Mouse (Mus musculus) liver, embryonic 15.5 days (tissue): ENCODE measurements around the gene Tmem184b. TPM values are rescaled to one million over a fixed set of nuclear protein-coding genes. Genes with fewer than 3 reads are reported as not detected.

ENCODE experiments used
- ATAC-seq: fragments of 200-750 bp; cut with Nextera tagmentation; 2 replicates; pipeline ENCODE4 v1.8.0; 2017; ENCODE audit warnings: moderate number of reproducible peaks, mild to moderate bottlenecking, moderate library complexity; ENCODE audit not compliant: insufficient read depth
- H3K27ac ChIP-seq: fragments of 300-500 bp; sonication (generic); replicated peaks from 2 replicates; pipeline ENCODE4 v1.5.1; 2015; ENCODE audit warnings: mild to moderate bottlenecking, inconsistent platforms
- H3K27me3 ChIP-seq: fragments of 300-500 bp; sonication (generic); 2 replicates; pipeline ENCODE4 v1.6.1; 2015; ENCODE audit warnings: mild to moderate bottlenecking, inconsistent platforms
- H3K36me3 ChIP-seq: fragments of 300-500 bp; sonication (generic); replicated peaks from 2 replicates; pipeline ENCODE4 v1.6.1; 2015; ENCODE audit warnings: moderate library complexity, mild to moderate bottlenecking, inconsistent platforms
- H3K4me1 ChIP-seq: fragments of 300-500 bp; sonication (generic); replicated peaks from 2 replicates; pipeline ENCODE4 v1.6.1; 2015; ENCODE audit warnings: inconsistent platforms
- H3K4me2 ChIP-seq: fragments of 300-500 bp; sonication (generic); 2 replicates; pipeline ENCODE4 v1.6.1; 2015; ENCODE audit warnings: moderate library complexity, mild to moderate bottlenecking, inconsistent platforms
- H3K4me3 ChIP-seq: fragments of 300-500 bp; sonication (generic); replicated peaks from 2 replicates; pipeline ENCODE4 v1.5.1; 2015; ENCODE audit warnings: mild to moderate bottlenecking, inconsistent platforms
- H3K9ac ChIP-seq: fragments of 300-500 bp; sonication (generic); 2 replicates; pipeline ENCODE4 v1.6.1; 2015; ENCODE audit warnings: moderate library complexity, mild to moderate bottlenecking, inconsistent platforms
- H3K9me3 ChIP-seq: fragments of 300-500 bp; sonication (generic); replicated peaks from 2 replicates; pipeline ENCODE4 v1.6.1; 2016; ENCODE audit warnings: inconsistent platforms
- WGBS: fragments of 180-500 bp; shearing (Covaris S2); methylation state at CpG from one replicate; pipeline ENCODE4 v1.1.7; 2015; ENCODE audit warnings: mixed read lengths; ENCODE audit not compliant: insufficient replicate concordance; 5-methylcytosine and 5-hydroxymethylcytosine counted together
- polyA plus RNA-seq: library from polyadenylated mRNA; unstranded; fragments of >200 nt; fragmentation: Nextera tagmentation; extraction: Ambion mirVana; gene quantifications from 2 replicates; pipeline ENCODE4 v1.2.1, GENCODE M21; 2015

The Tmem184b gene
- polyA plus RNA-seq, 1 experiment from 2014 or later: 11.7 TPM

DNA sequence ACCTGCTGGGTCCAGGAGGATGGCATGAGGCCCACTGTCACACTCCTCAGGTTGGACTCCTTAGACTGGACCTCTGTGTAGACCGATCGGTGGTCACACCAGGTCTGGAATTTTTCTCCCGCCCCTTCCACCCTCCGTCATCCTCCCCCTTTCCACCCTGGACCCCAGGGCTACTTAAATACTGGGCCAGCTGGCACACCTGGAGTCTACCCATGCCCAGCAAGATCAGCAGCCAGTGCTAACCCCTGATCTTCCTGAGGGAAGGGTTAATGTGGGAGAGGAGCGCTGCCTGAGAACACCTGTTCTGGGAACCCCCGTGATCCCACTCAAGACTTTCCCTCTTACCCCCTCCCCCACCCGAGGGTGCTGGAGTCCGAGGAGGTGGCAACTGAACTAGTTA, 54.7 kb downstream of the Tmem184b start:
- peak overlapping the region; percentile 76 for H3K9ac ChIP-seq
- no peak for ATAC-seq
- H3K27me3 ChIP-seq: peaks cover 49% of the 10 kb centered on the region
- H3K4me3 ChIP-seq: peak overlapping the region; percentile 73
- no peaks in the 10 kb centered on the region for H3K36me3 ChIP-seq
- WGBS: 54% methylated on average over 8 of the region's 8 CpGs
- H3K4me2 ChIP-seq: peak overlapping the region; percentile 95
- H3K27ac ChIP-seq: peak overlapping the region; percentile 93
- peaks cover 55% of the 10 kb centered on the region for H3K4me1 ChIP-seq
- H3K9me3 ChIP-seq: no peaks in the 10 kb centered on the region

DNA sequence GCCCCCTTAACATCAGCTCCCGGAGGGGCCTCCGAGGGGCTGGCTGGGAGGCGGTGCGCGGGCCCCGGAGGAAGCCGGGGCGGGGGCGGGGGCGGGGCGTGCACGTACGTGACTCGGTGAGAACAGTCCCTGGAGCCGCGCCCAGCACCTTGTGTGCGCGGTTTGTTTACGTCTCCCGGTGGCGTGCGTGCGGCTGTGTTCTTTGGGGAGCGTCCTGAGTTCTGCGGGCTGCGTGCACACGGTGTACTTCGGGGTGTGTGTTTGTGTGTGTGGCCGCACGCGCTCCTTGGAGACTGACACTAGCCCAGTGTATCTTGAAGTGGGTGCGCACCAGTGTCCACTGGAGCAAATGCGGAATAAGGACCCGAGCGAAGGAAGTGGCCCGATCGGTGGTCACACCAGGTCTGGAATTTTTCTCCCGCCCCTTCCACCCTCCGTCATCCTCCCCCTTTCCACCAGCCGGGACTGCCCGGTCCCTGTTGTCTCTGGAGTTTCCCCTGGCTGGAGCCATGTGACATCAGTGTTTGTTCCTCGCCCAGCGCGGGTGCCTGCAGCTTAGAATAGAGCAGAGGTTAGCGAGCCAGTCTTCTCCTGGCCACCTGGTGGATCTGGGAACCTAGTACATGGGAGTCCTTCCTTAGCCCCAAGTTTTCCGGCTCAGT, 55.4 kb downstream of the Tmem184b start:
- Histone ChIP-seq H3K9ac (peak overlapping the region; percentile 76), H3K27me3 (peaks cover 49% of the 10 kb centered on the region), H3K36me3 (no peaks in the 10 kb centered on the region), H3K4me2 (peak overlapping the region; percentile 95), H3K4me3 (peak overlapping the region; percentile 73), H3K4me1 (peaks cover 56% of the 10 kb centered on the region), H3K9me3 (no peaks in the 10 kb centered on the region), H3K27ac (peak overlapping the region; percentile 93)
- WGBS: 1% methylated on average over 46 of the region's 46 CpGs
- ATAC-seq: peak; percentile 88

DNA sequence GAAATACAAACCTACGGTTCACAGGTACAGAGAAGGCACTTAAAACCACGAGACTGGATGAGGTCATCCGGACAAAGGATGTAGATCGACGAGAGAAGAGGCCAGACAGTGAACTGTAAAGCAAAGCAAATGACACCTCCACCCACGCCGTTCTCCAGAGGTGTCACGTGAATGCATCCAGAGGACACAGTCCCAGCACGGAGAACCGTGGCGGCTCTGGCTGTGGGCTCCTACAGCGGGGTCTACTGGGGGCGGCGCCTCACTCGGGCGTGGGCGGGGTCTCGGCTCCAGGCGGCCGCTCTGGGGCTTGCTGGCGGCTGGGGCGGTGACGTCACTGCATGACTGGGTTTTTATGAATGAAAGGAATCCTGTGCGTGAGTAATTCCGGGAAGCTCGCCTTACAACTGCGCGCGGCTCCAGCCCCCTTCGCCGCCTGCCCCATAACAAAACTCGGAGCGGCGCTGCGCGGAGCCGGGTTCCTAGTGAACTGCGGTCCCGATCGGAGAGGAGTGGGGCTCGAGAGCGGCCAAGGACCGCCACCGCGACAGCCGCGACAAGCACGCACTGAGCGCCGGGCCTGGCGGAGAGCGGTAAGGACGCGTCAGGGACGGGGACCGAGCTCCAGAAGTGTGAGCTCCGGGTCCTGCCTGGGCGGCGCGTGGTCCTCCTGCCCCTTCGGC, 56.1 kb downstream of the Tmem184b start:
- Histone ChIP-seq H3K27me3 (peaks cover 49% of the 10 kb centered on the region), H3K9me3 (no peaks in the 10 kb centered on the region), H3K36me3 (no peaks in the 10 kb centered on the region)

DNA sequence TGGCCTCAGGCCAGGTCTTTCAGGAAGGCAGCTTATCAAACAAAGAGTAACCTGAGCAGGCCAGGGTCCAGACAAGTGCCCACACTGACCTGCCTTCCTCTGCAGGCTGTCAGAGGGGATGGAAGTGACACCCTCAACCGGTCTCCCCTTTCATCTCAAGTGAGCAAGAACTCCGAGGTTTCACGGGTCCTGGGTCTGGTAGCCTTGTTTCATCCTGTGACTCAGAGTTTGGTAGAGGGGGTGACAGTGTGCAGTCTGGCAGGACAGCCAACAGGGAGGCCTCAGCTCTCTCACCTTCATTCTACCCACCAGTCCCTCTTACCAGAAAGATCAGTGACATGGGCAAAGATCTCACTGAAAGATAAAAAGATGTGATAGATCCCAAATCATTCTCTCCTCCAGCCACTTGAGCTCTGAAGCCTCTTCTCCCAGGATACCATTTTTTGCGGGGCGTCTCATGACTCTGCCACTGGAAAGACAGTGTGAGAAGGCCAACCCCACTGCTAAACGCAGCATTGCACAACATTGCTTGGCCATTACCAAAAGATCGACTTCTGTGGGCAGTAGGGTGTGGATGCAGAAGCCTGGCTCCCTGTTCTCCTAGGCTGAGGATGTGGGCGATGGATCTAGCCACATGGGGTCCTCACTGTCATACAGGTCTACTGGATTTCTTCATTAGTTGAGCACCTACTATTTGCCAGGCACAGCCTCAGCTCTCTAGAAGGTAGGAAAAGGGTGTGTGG, 57.1 kb downstream of the Tmem184b start, which contains the start of gene Maff:
Gene Maff (plus strand): TSS at position 571 of the 743 bp plus-strand sequence.
- Histone ChIP-seq H3K27me3 (peaks cover 46% of the 10 kb centered on the region), H3K4me1 (peaks cover 45% of the 10 kb centered on the region), H3K4me2 (peak within 1 kb of the TSS; percentile 95), H3K36me3 (no peaks in the 10 kb centered on the region), H3K9me3 (no peaks in the 10 kb centered on the region), H3K4me3 (peak within 1 kb of the TSS; percentile 73), H3K9ac (peak within 1 kb of the TSS; percentile 76), H3K27ac (peak within 1 kb of the TSS; percentile 93)
- no peak for ATAC-seq
- 36% methylated on average over 8 of the region's 8 CpGs for WGBS

More for the DNA sequence above, 56.1 kb downstream of the Tmem184b start:
- ATAC-seq: peak; percentile 72
- WGBS: under 1% methylated on average over 57 of the region's 61 CpGs
- Histone ChIP-seq H3K4me1 (peaks cover 56% of the 10 kb centered on the region), H3K4me3 (peak overlapping the region; percentile 73), H3K4me2 (peak overlapping the region; percentile 95), H3K9ac (peak overlapping the region; percentile 76), H3K27ac (peak overlapping the region; percentile 93)

DNA sequence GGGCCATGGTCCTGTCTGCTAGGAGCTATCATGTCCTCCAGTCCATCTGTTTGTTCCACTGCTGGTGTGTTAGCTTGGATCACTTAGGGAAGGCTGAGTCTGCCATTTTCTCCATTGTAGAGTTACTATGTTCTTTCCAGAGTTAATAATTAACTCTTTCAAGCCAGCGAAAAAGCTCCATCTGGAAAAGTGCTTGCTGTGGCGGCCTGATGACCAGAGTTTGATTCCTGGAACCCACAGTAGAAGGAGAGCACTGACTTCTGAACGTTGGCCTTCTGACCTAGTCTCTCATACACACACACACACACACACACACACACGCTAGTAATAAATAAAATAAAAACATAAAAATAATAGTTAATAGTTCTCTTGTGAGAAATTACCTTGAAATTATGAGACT, 58.7 kb downstream of the Tmem184b start:
- no peak for ATAC-seq
- Histone ChIP-seq H3K4me1 (peaks cover 39% of the 10 kb centered on the region), H3K9me3 (no peaks in the 10 kb centered on the region), H3K27ac (no peak overlapping the region; the same call in 1 of the 2 replicates), H3K36me3 (no peaks in the 10 kb centered on the region), H3K4me2 (no peak overlapping the region), H3K9ac (no peak overlapping the region), H3K4me3 (no peak overlapping the region), H3K27me3 (peaks cover 38% of the 10 kb centered on the region)
- WGBS: 50% methylated on average over 4 of the region's 4 CpGs

DNA sequence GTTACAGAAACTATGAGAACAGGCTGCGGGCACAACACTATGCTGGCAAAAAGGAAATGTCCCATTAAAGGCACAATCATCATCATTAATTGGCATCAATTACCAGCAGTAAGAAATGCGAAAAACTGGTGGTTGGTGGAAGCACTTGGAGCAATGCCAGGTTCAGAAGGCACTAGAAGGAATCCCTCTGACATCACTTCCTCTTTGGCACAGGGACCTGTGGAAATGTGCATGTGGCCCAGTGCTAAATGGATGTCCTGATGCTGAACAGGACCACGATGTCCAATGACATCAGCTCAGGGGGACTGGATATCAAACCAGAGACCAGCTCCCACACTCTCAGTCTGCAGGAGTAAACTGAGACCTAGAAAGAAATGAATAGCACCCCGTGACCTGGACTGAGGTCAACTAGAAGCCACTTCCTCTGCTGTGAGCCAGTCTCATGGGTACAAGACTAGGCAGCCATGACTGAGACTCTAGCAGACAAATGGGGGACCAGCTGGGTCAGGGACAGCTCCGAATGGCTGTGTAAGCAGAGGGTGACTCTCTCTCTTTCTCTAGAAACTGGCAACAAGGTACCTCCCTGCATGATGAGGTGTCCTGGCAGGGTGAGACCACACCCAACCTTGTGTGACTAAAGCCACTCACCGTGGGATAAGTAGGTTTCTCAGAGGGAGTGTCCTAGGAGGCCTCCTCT, 60.6 kb downstream of the Tmem184b start:
- no peak overlapping the region for H3K9ac ChIP-seq
- ATAC-seq: no peak
- 54% methylated on average over 6 of the region's 6 CpGs for WGBS
- H3K4me1 ChIP-seq: peaks cover 22% of the 10 kb centered on the region
- peaks cover 20% of the 10 kb centered on the region for H3K27me3 ChIP-seq
- no peak overlapping the region for H3K4me2 ChIP-seq
- no peaks in the 10 kb centered on the region for H3K36me3 ChIP-seq
- H3K9me3 ChIP-seq: no peaks in the 10 kb centered on the region
- no peak overlapping the region for H3K27ac ChIP-seq
- H3K4me3 ChIP-seq: no peak overlapping the region

DNA sequence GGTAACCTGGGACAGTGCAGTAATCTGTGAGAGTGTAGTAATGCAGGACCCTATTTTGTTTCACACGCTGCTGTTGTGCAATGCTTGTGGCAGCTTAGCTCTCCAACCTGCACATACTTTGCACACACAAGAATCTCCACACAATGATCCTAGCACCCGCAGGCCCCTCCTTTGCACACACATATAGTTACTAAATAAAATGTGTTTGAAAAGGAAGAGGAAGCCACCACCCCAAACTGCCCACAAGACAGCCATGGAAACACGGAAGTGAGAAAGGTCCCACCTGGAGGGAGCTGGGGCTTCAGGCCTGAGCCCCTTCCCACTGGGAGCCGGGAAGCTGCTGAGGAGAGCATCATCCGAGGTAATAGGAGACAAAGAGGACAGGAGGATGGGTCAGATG, 64.4 kb downstream of the Tmem184b start:
- peaks cover 21% of the 10 kb centered on the region for H3K4me1 ChIP-seq
- no peaks in the 10 kb centered on the region for H3K36me3 ChIP-seq
- 48% methylated on average over 5 of the region's 5 CpGs for WGBS
- no peak for ATAC-seq
- H3K9me3 ChIP-seq: no peaks in the 10 kb centered on the region
- H3K4me3 ChIP-seq: no peak overlapping the region
- no peaks in the 10 kb centered on the region; the same call in 1 of the 2 replicates for H3K27me3 ChIP-seq
- H3K27ac ChIP-seq: no peak overlapping the region
- H3K4me2 ChIP-seq: no peak overlapping the region
- H3K9ac ChIP-seq: no peak overlapping the region

DNA sequence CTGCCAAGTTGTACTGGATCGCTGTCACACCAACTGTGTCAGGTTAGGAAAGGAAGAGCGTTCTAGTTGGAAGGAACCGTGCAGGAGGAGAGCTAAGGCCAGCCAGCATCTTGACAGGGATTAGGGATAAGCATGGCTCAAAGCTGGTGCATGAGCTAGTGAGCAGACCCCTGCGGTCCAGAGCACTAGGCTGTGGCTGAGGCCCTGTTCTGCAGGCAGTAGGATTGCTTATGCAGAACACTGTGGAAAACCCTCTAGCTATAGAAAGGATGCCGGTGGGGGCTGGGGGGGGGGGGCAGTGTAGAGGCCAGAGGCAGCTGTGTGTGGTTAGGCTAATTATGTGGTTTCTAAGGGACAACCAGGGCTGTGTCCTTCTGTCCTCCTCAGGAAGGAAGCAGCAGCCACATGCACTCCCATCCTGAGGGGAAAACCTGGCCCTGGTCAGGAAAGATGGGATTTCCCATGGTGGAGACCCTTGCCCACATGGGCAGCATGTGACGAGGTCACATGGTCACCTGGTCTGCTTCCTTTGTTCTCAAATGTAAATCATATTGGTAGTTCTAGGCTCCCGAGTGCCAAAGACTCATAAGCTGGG, 68.2 kb downstream of the Tmem184b start:
- Histone ChIP-seq H3K36me3 (no peaks in the 10 kb centered on the region), H3K27me3 (no peaks in the 10 kb centered on the region), H3K9ac (no peak overlapping the region), H3K4me3 (no peak overlapping the region), H3K27ac (no peak overlapping the region), H3K4me2 (no peak overlapping the region), H3K4me1 (peaks cover 22% of the 10 kb centered on the region), H3K9me3 (no peaks in the 10 kb centered on the region)
- WGBS: 44% methylated on average over 7 of the region's 7 CpGs
- ATAC-seq: no peak

DNA sequence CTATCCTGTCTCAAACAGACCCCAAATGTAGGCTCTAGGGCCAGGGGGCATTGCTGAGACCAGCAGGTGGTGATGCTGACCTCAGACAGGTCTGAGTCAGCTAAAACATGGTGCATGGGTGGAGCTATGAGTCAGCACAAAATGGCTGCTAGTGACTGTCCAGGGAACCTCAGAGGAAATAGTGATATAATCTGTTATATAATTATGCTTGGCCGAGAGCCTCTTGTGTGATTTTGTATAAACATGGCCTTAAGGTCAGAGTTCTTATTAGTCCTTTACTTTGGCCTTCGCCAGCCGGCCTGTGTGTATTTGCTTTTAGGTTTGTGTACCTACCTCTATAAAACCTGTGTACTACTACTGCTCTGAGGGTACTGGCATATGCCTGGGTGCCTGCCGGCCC, 70.0 kb downstream of the Tmem184b start:
- peaks cover 31% of the 10 kb centered on the region for H3K4me1 ChIP-seq
- 45% methylated on average over 4 of the region's 4 CpGs for WGBS
- peak overlapping the region; percentile 45 for H3K27ac ChIP-seq
- H3K9ac ChIP-seq: no peak overlapping the region
- no peaks in the 10 kb centered on the region for H3K9me3 ChIP-seq
- H3K27me3 ChIP-seq: no peaks in the 10 kb centered on the region
- H3K4me3 ChIP-seq: no peak overlapping the region
- H3K4me2 ChIP-seq: peak overlapping the region; percentile 6; the same call in 1 of the 2 replicates
- H3K36me3 ChIP-seq: no peaks in the 10 kb centered on the region
- peak; percentile 62 for ATAC-seq

DNA sequence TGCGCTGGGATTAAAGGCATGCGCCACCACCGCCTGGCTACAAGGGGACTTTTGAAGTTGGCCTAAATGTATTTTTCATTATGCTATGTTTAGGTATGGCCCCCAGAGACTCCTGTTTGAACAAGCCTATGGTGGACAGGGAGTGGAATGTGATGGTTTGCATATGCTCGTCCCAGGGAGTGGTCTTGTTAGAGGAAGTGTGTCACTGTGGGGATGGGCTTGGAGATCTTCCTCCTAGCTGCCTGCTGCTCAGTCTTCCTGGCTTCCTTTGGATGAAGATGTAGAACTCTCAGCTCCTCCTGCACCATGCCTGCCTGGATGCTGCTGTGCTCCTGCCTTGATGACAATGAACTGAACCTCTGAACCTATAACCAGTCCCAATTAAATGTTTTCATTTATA, 72.8 kb downstream of the Tmem184b start:
- H3K36me3 ChIP-seq: no peaks in the 10 kb centered on the region
- H3K9ac ChIP-seq: no peak overlapping the region
- no peak for ATAC-seq
- no peak overlapping the region for H3K27ac ChIP-seq
- H3K4me3 ChIP-seq: no peak overlapping the region
- no peaks in the 10 kb centered on the region for H3K9me3 ChIP-seq
- no peaks in the 10 kb centered on the region for H3K27me3 ChIP-seq
- H3K4me1 ChIP-seq: peaks cover 55% of the 10 kb centered on the region
- H3K4me2 ChIP-seq: no peak overlapping the region
- WGBS: 70% methylated on average over 4 of the region's 4 CpGs
